Mouse (Mus musculus): ENCODE measurements at regions not wholly inside any gene's neighbourhood (a gene's known extent, or its start where the extent isn't known, plus 50 kb on each side); places are given as distances from the start of the nearest gene placed in this dataset.

DNA sequence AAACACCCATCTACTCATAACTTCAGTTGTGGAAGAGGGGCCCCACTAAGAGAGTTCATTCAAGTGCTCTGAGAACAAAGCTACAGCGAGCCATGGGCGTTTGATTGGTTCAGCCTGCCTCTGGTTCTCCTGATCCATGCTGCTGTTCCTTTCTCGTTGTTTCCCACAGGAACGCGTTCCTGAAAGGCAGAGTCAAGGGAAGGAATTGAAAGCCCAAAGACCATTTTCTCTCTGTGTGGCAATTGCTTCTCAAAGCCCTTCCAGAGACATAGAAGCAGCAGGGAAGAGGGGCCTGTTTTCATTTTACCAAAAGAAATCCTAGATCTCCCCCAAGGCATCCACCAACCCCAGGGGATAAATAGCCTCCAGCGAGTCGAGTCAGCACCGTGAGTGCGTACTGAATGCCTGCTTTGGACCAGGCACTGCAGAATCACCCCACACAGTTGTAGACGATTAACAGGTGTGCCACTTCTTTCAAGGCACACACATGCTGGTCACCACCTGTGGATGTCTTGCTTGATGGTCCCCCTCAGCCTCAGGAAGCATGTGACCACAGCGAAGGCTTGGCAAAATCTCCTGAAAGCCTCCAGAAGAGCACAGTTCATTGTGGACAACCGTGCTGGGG lies 106.5 kb upstream of the Tsc22d1 start:
- H3K4me3 ChIP-seq (ENCODE audit: insufficient read depth, low read depth, low read length): no peak overlapping the region
- no peak overlapping the region for H3K27ac ChIP-seq (replicated peaks; ENCODE audit: low read depth, low read length)
- no peaks in the 10 kb centered on the region for H3K4me1 ChIP-seq (ENCODE audit: control insufficient read depth, insufficient read depth, insufficient read length, low read length)

DNA sequence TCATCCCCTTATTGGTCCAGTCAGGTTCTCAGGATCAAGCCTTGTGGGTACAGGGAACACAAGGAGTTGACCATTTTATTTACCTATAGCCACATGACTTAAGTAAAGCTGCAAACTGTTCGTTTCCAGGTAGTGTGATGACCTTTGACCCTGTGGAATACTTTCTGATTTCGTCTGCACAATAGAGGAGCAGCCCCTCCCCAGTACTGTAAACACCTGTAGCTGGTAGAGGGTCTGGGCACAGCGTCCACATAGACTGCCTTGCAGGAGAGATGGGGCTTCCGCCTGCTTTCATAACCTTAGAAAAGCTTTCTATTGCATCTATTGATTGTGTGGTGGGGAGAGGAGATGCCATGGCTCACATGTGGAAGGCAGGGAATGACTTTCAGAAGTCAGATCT lies 105.2 kb upstream of the Tsc22d1 start:
- no peaks in the 10 kb centered on the region for H3K4me1 ChIP-seq (ENCODE audit: control insufficient read depth, insufficient read depth, insufficient read length, low read length)
- H3K4me3 ChIP-seq (ENCODE audit: insufficient read depth, low read depth, low read length): no peak overlapping the region
- H3K27ac ChIP-seq (replicated peaks; ENCODE audit: low read depth, low read length): no peak overlapping the region

DNA sequence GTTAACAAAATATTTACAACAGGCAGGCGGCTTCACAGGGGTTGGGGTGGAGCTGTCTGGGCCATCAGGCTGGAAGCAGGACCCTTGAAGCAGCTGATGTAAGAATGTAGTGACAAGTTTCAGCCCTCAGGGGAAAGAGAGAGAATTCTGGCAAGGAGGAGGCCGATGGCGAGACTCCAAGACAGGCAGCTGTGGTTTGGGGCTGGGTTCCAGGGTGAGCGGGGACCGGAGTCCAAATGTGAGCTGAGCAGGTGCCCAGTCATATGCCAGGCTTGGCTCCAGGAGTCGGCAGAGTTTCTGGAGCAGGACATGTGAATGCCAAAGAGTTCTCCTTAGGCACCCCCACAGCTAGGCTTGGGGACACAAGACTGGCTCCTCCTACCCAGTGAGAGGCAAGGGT lies 104.5 kb upstream of the Tsc22d1 start:
- Histone ChIP-seq H3K4me3 (ENCODE audit: insufficient read depth, low read depth, low read length) (no peak overlapping the region), H3K27ac (replicated peaks; ENCODE audit: low read depth, low read length) (no peak overlapping the region), H3K4me1 (ENCODE audit: control insufficient read depth, insufficient read depth, insufficient read length, low read length) (no peaks in the 10 kb centered on the region)

DNA sequence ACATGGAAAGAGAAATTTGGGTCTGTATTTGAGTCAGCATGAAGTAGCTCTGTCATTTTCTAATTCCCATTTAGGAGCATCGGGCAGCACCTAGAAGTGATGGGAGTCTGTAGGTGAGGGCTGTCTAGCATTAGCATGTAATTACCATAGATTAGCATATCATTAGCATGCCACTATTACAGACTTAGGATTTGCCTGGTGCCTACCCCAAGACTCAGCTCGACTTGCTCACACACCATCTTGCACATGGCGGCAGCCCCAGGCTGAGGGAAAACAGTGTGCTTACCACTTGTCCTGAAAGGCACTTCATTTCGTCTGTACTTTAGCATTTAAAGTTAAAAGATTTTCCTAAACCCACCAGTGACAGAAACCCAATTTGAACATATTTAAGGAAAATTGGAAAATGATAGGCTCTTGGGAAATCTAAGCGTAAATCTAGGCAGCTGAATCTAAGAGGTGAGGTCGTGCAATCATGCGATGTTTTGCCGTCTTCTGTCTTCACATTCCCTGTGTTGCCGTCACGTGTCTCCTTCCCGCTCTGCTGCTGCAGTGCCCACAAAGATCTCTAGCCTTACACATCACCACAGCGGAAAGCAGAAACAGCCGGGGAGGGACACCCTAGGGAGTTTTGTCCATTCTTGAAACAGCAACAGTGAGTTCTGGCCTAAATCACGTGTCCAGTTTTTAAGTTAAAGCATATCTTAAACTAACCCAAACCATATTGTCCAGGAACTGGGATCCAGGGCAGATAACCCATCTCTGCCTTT lies 101.2 kb upstream of the Tsc22d1 start:
- Histone ChIP-seq H3K4me1 (ENCODE audit: control insufficient read depth, insufficient read depth, insufficient read length, low read length) (no peaks in the 10 kb centered on the region), H3K27ac (replicated peaks; ENCODE audit: low read depth, low read length) (no peak overlapping the region), H3K4me3 (ENCODE audit: insufficient read depth, low read depth, low read length) (no peak overlapping the region)

DNA sequence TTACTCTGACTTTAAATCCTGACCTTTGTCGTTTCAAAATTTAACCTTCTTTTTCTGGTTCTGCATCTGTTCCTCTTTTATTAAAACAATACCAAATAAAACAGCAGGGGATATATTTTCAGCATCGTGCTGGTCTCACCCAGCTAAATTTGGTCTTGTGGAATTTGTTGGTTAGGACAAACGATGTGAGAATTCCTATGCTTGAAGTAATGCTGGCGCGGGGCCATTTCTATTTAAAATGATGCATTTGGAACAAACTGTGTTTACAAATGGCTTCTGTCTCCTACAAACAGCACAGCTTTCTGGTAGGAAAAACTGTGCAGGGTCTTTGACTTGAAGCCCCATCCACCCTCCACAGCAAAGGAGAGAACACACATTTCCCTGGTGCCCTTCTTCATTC lies 96.3 kb upstream of the Tsc22d1 start:
- H3K4me3 ChIP-seq (ENCODE audit: insufficient read depth, low read depth, low read length): no peak overlapping the region
- no peak overlapping the region for H3K27ac ChIP-seq (replicated peaks; ENCODE audit: low read depth, low read length)
- no peaks in the 10 kb centered on the region for H3K4me1 ChIP-seq (ENCODE audit: control insufficient read depth, insufficient read depth, insufficient read length, low read length)

DNA sequence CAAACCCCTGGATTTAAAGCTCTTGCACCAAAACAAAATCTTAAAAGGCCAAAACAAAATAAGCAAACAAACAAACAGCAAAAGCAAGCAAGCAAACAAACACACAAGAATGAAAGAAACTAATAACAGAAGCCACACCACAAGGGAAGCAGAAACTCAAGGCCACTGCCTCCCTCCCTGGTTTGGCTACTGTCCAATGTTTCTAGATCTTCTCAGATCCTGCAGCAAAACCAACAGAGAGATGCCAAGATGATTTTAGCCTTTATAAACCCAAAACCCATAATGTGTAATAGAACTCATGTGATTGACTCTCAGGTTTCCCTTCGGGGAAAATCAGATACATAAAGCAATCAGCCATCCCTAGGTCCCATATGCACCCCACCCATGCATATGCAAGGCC lies 90.5 kb upstream of the Tsc22d1 start:
- Histone ChIP-seq H3K27ac (replicated peaks; ENCODE audit: low read depth, low read length) (no peak overlapping the region), H3K4me1 (ENCODE audit: control insufficient read depth, insufficient read depth, insufficient read length, low read length) (no peaks in the 10 kb centered on the region), H3K4me3 (ENCODE audit: insufficient read depth, low read depth, low read length) (no peak overlapping the region)

DNA sequence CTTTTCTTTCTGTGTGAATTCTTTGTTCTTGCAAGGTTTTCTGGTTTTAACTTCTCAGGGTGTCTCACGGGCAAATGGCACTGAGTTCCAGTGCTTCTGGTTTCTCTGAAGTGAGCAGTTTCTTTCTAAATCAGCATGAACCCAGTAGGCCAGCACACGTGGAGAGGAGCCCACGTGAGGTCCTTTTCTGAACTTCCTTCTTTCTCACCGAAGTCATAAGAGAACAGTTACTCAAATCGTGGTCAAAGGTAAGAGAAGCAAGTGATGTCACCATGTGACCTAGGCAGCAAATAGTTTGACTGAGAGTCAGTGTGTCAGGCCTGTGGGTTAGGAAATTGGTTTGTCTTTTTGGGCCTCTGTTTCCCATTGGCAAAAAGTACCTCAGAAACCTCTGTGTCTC lies 84.8 kb upstream of the Tsc22d1 start:
- no peaks in the 10 kb centered on the region for H3K4me1 ChIP-seq (ENCODE audit: control insufficient read depth, insufficient read depth, insufficient read length, low read length)
- no peak overlapping the region for H3K4me3 ChIP-seq (ENCODE audit: insufficient read depth, low read depth, low read length)
- no peak overlapping the region for H3K27ac ChIP-seq (replicated peaks; ENCODE audit: low read depth, low read length)

DNA sequence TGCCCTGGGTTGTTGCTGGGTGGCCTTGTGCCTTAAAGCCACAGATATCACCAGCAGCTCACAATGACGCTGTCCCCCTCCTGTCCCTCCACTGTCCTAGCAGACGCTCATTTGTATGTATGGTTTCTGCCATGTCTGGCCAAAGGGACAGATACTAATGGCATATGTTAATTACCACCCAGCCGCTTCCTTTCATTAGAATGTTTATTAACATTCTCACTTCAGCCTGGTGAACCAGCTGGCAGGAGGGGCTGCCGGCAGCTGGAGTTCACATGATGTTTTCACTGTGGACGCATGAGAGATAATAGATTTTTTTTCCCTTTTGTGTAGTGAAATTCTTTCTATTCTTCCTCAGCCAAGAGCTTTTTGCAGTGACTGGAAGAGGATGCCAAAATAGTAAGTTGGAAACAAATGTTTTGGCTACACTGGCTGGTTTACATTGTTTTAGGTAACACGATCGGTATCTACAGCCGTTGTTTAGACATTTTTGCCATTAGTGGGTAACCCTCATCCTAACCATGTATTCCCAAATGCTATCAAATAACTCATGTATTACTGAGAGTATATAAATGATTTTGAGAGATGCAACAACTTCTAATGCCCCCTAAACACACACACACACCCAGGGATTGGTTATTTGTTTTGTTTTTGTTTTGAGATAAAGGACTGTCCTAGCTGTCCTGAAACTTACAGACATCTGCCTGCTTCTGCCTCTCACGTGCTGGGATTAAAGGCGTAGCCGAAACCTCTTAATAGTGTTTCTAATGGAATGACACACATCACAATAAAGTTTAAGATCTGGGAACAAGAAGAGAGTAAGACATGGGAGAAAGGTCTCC lies 83.0 kb upstream of the Tsc22d1 start:
- no peak overlapping the region for H3K27ac ChIP-seq (replicated peaks; ENCODE audit: low read depth, low read length)
- H3K4me1 ChIP-seq (ENCODE audit: control insufficient read depth, insufficient read depth, insufficient read length, low read length): no peaks in the 10 kb centered on the region
- H3K4me3 ChIP-seq (ENCODE audit: insufficient read depth, low read depth, low read length): no peak overlapping the region

DNA sequence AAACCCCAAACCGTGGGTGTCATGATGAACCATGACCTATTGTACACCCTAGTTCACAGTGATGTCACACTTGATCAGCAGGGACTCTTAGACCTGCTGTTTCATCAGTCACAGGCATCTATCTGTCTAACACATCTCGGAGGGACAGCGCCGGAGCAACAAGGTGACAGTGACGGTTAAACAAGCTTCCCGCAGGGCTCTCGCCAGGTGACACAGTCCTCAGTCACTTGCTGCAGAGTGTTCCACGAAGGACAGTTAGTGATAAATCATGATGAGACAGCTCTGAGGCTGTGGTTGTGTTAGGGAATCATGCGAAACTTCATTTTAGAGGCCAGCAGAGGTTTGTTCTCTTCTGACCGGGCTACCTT lies 82.4 kb upstream of the Tsc22d1 start:
- Histone ChIP-seq H3K27ac (replicated peaks; ENCODE audit: low read depth, low read length) (no peak overlapping the region), H3K4me1 (ENCODE audit: control insufficient read depth, insufficient read depth, insufficient read length, low read length) (no peaks in the 10 kb centered on the region), H3K4me3 (ENCODE audit: insufficient read depth, low read depth, low read length) (no peak overlapping the region)

DNA sequence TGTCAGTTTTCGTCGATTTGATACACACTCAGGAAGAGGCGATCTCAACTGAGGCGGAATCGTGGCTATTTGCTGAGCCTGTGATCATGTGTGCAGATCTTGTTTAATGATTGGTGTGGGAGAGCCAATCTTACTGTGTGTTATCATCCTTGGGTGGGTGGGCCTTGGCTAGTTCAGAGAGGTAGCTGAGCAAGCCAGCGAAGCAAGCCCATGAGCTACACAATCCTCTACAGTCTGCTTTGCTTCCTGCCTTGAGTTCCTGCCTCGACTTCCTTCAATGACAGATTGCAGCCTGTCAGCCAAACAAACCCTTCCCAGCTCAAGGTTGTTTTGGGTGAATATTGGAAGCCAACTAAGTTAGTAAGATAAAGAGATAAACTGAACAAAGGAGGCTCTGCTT lies 74.0 kb upstream of the Tsc22d1 start:
- Histone ChIP-seq H3K4me1 (ENCODE audit: control insufficient read depth, insufficient read depth, insufficient read length, low read length) (no peaks in the 10 kb centered on the region), H3K4me3 (ENCODE audit: insufficient read depth, low read depth, low read length) (no peak overlapping the region), H3K27ac (replicated peaks; ENCODE audit: low read depth, low read length) (no peak overlapping the region)

DNA sequence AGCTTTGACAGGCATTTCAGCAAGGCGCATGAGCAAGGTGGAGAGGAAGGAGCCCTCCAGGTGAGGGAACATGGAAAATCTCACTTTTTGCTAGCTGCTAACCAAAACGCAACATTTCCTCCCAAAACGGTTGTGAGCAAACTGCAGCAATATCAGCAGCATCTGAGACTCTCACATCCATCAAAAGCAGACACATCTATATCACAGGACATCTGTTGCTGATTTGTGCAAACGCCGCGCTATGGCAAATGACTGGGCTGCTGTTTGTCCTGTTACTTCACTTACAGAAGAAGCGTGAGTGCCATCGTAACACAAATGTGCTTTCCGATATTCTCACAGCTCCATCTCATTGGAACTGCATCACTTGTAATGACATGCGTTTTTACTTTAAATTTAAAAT lies 73.5 kb upstream of the Tsc22d1 start:
- no peaks in the 10 kb centered on the region for H3K4me1 ChIP-seq (ENCODE audit: control insufficient read depth, insufficient read depth, insufficient read length, low read length)
- no peak overlapping the region for H3K4me3 ChIP-seq (ENCODE audit: insufficient read depth, low read depth, low read length)

DNA sequence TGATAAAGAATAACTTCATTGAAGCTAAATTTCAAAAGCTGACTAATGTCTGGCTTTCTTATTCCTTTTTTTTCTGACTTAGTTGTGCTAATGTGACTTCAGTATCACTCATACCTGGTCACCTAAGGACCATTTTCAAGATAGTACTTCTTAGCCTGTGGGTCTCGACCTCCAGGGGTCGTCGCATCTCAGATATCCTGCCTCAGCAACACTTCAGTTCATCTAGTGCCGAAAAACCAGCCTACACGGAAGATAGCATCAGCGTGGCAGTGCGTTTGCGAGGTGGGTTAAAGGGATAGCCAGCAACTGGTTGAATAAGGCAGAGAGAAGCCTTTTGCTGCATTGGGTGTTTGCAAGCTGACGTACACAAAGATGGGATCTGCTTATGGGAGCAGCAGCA lies 62.9 kb upstream of the Tsc22d1 start:
- Histone ChIP-seq H3K4me3 (ENCODE audit: insufficient read depth, low read depth, low read length) (no peak overlapping the region), H3K27ac (replicated peaks; ENCODE audit: low read depth, low read length) (no peak overlapping the region), H3K4me1 (ENCODE audit: control insufficient read depth, insufficient read depth, insufficient read length, low read length) (no peaks in the 10 kb centered on the region)

More for the DNA sequence above, 73.5 kb upstream of the Tsc22d1 start:
- H3K27ac ChIP-seq (replicated peaks; ENCODE audit: low read depth, low read length): no peak overlapping the region

DNA sequence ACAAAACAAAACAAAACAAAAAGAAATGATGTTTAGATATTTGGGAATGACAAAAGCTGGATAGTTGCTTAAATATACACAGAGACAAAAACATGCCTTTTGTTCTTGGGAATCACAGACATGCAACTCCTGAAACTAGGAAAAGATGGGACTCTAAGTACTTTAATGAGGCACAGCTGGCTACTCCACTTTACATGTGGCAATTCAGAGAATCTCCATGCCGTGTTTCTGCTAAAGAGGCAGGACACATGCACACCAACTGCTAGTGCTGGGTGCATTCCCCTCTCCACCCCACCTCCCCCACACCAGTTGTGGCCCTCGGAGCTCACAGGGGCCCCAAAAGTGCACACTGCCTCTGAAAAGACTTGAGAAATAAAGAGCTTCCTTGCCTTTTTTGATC lies 58.6 kb upstream of the Tsc22d1 start:
- Histone ChIP-seq H3K4me3 (ENCODE audit: insufficient read depth, low read depth, low read length) (no peak overlapping the region), H3K4me1 (ENCODE audit: control insufficient read depth, insufficient read depth, insufficient read length, low read length) (no peaks in the 10 kb centered on the region), H3K27ac (replicated peaks; ENCODE audit: low read depth, low read length) (no peak overlapping the region)

DNA sequence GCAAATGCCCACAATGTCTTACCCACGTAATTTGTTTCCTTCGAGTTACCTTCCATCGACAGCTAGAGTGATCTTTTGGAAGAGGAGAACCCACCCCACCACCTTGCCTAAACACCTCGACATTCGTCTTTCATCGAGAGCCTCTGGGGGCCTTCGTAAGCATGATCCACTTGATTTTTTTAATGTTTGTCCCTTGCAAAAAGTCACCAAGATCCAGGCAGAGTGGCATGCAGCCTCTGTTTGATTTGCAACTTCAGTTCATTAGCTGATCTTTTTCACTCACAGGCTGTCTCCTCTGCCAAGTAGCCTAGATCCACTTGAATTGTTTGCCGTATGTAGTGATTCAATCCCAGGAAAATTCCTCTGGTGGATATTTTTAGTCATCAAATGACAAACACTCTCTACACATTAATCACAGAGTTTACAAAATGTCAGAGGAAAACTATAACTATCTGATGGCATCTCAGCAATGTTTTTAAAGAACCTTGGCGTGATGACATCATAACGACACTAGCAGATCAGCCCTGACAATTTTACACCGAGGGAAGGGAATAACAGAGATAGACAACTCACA lies 54.8 kb upstream of the Tsc22d1 start:
- no peak overlapping the region for H3K4me3 ChIP-seq (ENCODE audit: insufficient read depth, low read depth, low read length)
- no peaks in the 10 kb centered on the region for H3K4me1 ChIP-seq (ENCODE audit: control insufficient read depth, insufficient read depth, insufficient read length, low read length)
- H3K27ac ChIP-seq (replicated peaks; ENCODE audit: low read depth, low read length): no peak overlapping the region

DNA sequence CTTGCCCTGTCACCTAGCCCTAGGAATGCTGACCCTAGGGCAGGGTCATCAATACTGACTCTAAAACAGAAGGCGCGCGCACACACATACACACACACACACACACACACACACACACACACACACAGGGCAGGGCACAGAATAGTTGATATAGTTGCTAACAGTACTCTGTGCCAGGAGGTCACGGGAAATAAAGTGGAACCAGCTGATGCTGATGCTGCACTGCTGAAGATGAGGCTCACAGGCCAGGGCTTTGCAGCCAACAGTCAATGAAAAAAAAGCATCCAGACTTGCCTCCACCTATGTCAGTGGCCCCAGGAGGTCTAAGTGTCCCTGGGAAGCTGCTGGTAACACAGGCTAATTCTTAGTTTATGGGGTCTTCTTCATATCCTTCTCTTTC lies 50.7 kb upstream of the Tsc22d1 start:
- Histone ChIP-seq H3K27ac (replicated peaks; ENCODE audit: low read depth, low read length) (no peak overlapping the region), H3K4me1 (ENCODE audit: control insufficient read depth, insufficient read depth, insufficient read length, low read length) (no peaks in the 10 kb centered on the region), H3K4me3 (ENCODE audit: insufficient read depth, low read depth, low read length) (no peak overlapping the region)
